Mouse (Mus musculus): ENCODE measurements around the gene Dync2li1. TPM values are rescaled to one million over a fixed set of nuclear protein-coding genes. Genes with fewer than 3 reads are reported as not detected.

The Dync2li1 gene
- total and polyA plus RNA-seq, 3 experiments = 0.08 TPM; not detected in 2

GRCm38 (mm10) chr17:84617953-84618352 is 8.3 kb upstream of the Dync2li1 start:
- H3K27me3 ChIP-seq (ENCODE audit: control insufficient read depth in 1 of 2, insufficient read depth in 2 of 2, low read length in 2 of 2) = peaks cover 0 to 1% of the 10 kb centered on the region in 2 experiments; a peak in 2 of 4 replicates
- TF ChIP-seq UBTF (IDR thresholded peaks at IDR 0.05; ENCODE audit: borderline replicate concordance, insufficient read depth, low read depth, low read length) = no peak
- TF ChIP-seq MYB (IDR thresholded peaks at IDR 0.05; ENCODE audit: low read depth, low read length) = no peak
- no peak for TF ChIP-seq TCF12 (IDR thresholded peaks at IDR 0.05; ENCODE audit: low read depth, low read length)
- TF ChIP-seq ETS1 (IDR thresholded peaks at IDR 0.05; ENCODE audit: low read depth, low read length) = no peak
- TF ChIP-seq E2F4 (IDR thresholded peaks at IDR 0.05; ENCODE audit: borderline replicate concordance, low read depth, low read length) = no peak
- no peak for DNase-seq (ENCODE audit: low read depth, low spot score)

DNA sequence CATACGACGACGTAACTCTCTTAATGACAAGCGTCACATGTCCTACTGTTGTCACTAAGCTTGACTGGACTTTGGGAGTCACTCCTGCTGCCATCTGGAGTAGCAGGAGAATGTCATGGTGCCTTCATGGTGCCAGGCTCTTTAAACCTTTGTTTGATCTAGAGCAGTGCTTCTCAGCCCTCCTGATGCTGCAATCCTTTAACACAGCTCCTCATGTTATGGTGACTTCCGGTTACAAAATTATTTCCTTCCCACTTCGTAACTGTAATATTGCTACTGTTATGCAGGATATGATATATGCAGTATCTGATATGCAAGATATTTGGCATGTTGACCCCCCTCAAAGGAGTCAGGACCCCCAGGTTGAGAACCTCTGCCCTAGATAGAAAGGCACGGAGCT is 7.2 kb upstream of the Dync2li1 start:
- Histone ChIP-seq H3K36me3 (ENCODE audit: control insufficient read depth in 1 of 2, insufficient read depth in 2 of 2, low read length in 2 of 2) (no peaks in the 10 kb centered on the region), H3K27ac (ENCODE audit: control insufficient read depth, low read depth, low read length) (no peak overlapping the region), H3K79me2 (ENCODE audit: control insufficient read depth, insufficient read depth, low read length, poor library complexity) (no peaks in the 10 kb centered on the region), H3K9ac (ENCODE audit: control insufficient read depth, low read depth, low read length, poor library complexity, severe bottlenecking) (no peak overlapping the region), H3K9me3 (replicated peaks; ENCODE audit: insufficient read depth, low read length) (no peaks in the 10 kb centered on the region), H3K27me3 (ENCODE audit: control insufficient read depth in 1 of 2, insufficient read depth in 2 of 2, low read length in 2 of 2) (peaks cover 0 to 2% of the 10 kb centered on the region in 2 experiments; a peak in 2 of 4 replicates), H3K4me1 (ENCODE audit: control insufficient read depth in 1 of 2, insufficient read depth in 2 of 2, low read length in 2 of 2) (no peaks in the 10 kb centered on the region), H3K4me3 (ENCODE audit: control insufficient read depth in 1 of 2, insufficient read depth in 1 of 2, low read depth in 2 of 2, low read length in 2 of 2) (no peak overlapping the region)
- DNase-seq (ENCODE audit: low read depth, low spot score) = no peak
- TF ChIP-seq NELFE (IDR thresholded peaks at IDR 0.05; ENCODE audit: low read depth, low read length) (no peak), NRF1 (IDR thresholded peaks at IDR 0.05; ENCODE audit: insufficient read depth, low read depth, low read length, poor library complexity, severe bottlenecking) (no peak), RAD21 (IDR thresholded peaks at IDR 0.05; ENCODE audit: low read depth, low read length) (no peak), ZMIZ1 (IDR thresholded peaks at IDR 0.05; ENCODE audit: low read depth, low read length) (no peak)

More at GRCm38 (mm10) chr17:84617953-84618352, 8.3 kb upstream of the Dync2li1 start:
- H3K27ac ChIP-seq (ENCODE audit: control insufficient read depth, low read depth, low read length) = no peak overlapping the region
- no peaks in the 10 kb centered on the region for H3K4me1 ChIP-seq (ENCODE audit: control insufficient read depth in 1 of 2, insufficient read depth in 2 of 2, low read length in 2 of 2)
- H3K36me3 ChIP-seq (ENCODE audit: control insufficient read depth in 1 of 2, insufficient read depth in 2 of 2, low read length in 2 of 2) = no peaks in the 10 kb centered on the region
- no peaks in the 10 kb centered on the region for H3K9me3 ChIP-seq (replicated peaks; ENCODE audit: insufficient read depth, low read length)
- H3K9ac ChIP-seq (ENCODE audit: control insufficient read depth, low read depth, low read length, poor library complexity, severe bottlenecking) = no peak overlapping the region
- H3K79me2 ChIP-seq (ENCODE audit: control insufficient read depth, insufficient read depth, low read length, poor library complexity) = no peaks in the 10 kb centered on the region
- H3K4me3 ChIP-seq (ENCODE audit: control insufficient read depth in 1 of 2, insufficient read depth in 1 of 2, low read depth in 2 of 2, low read length in 2 of 2) = no peak overlapping the region

- Histone ChIP-seq H3K9me3 (replicated peaks; ENCODE audit: insufficient read depth, low read length) (no peaks in the 10 kb centered on the region), H3K9ac (ENCODE audit: control insufficient read depth, low read depth, low read length, poor library complexity, severe bottlenecking) (no peak overlapping the region), H3K79me2 (ENCODE audit: control insufficient read depth, insufficient read depth, low read length, poor library complexity) (no peaks in the 10 kb centered on the region), H3K4me3 (ENCODE audit: control insufficient read depth in 1 of 2, insufficient read depth in 1 of 2, low read depth in 2 of 2, low read length in 2 of 2) (no peak overlapping the region), H3K36me3 (ENCODE audit: control insufficient read depth in 1 of 2, insufficient read depth in 2 of 2, low read length in 2 of 2) (no peaks in the 10 kb centered on the region), H3K27me3 (ENCODE audit: control insufficient read depth in 1 of 2, insufficient read depth in 2 of 2, low read length in 2 of 2) (peaks cover 0 to 2% of the 10 kb centered on the region in 2 experiments; a peak in 2 of 4 replicates), H3K27ac (ENCODE audit: control insufficient read depth, low read depth, low read length) (no peak overlapping the region), H3K4me1 (ENCODE audit: control insufficient read depth in 1 of 2, insufficient read depth in 2 of 2, low read length in 2 of 2) (no peaks in the 10 kb centered on the region)
- TF ChIP-seq POLR2AphosphoS2 (IDR thresholded peaks at IDR 0.05; ENCODE audit: low read length) (no peak), BHLHE40 (IDR thresholded peaks at IDR 0.05; ENCODE audit: borderline replicate concordance, low read depth, low read length) (no peak), ZMIZ1 (IDR thresholded peaks at IDR 0.05; ENCODE audit: low read depth, low read length) (no peak), TAL1 (IDR thresholded peaks at IDR 0.05; ENCODE audit: low read length) (no peak), ZKSCAN1 (IDR thresholded peaks at IDR 0.05; ENCODE audit: low read depth, low read length) (no peak), MAX (IDR thresholded peaks at IDR 0.05; ENCODE audit: low read length) (no peak), USF2 (IDR thresholded peaks at IDR 0.05; ENCODE audit: borderline replicate concordance in 1 of 2, insufficient read depth in 1 of 2, low read depth in 1 of 2, low read length in 2 of 2) (no peak), EP300 (IDR thresholded peaks at IDR 0.05; ENCODE audit: low read depth in 1 of 2, low read length in 2 of 2) (no peak), MAZ (IDR thresholded peaks at IDR 0.05; ENCODE audit: low read depth, low read length) (no peak), MYB (IDR thresholded peaks at IDR 0.05; ENCODE audit: low read depth, low read length) (no peak), ZC3H11A (IDR thresholded peaks at IDR 0.05; ENCODE audit: low read depth, low read length) (no peak), ETS1 (IDR thresholded peaks at IDR 0.05; ENCODE audit: low read depth, low read length) (no peak)
- DNase-seq (ENCODE audit: low read depth, low spot score) = no peak
Measured at GRCm38 (mm10) chr17:84620076-84620475, 6.2 kb upstream of the Dync2li1 start.

All from MEL (cell line).